Mouse (Mus musculus) midbrain, embryonic 16.5 days (tissue): ENCODE results near the gene Olfr281. TPM values are rescaled to one million over a fixed set of nuclear protein-coding genes. Genes with fewer than 3 reads are reported as not detected.

Experiments used
- ATAC-seq: fragments of 200-750 bp; cut with Nextera tagmentation; 2 replicates; pipeline ENCODE4 v1.8.0; 2017; ENCODE audit warnings: moderate TSS enrichment
- H3K27ac ChIP-seq: fragments of 300-500 bp; sonication (generic); 2 replicates; pipeline ENCODE4 v1.5.1; 2014; ENCODE audit warnings: mild to moderate bottlenecking, low read length, mixed read lengths
- H3K27me3 ChIP-seq: fragments of 300-500 bp; sonication (generic); 2 replicates; pipeline ENCODE4 v1.6.1; 2014; ENCODE audit warnings: low read depth, low read length, mixed read lengths; ENCODE audit not compliant: control insufficient read depth, insufficient read depth
- H3K36me3 ChIP-seq: fragments of 300-500 bp; sonication (generic); 2 replicates; pipeline ENCODE4 v1.6.1; 2014; ENCODE audit warnings: mild to moderate bottlenecking, low read length, moderate library complexity, mixed read lengths; ENCODE audit not compliant: control insufficient read depth, insufficient read depth
- H3K4me1 ChIP-seq: fragments of 300-500 bp; sonication (generic); 2 replicates; pipeline ENCODE4 v1.6.1; 2014; ENCODE audit warnings: mild to moderate bottlenecking, low read length, mixed read lengths; ENCODE audit not compliant: control insufficient read depth, insufficient read depth
- H3K4me2 ChIP-seq: fragments of 300-500 bp; sonication (generic); 2 replicates; pipeline ENCODE4 v1.6.1; 2014; ENCODE audit warnings: mild to moderate bottlenecking, low read length, mixed read lengths
- H3K4me3 ChIP-seq: fragments of 300-500 bp; sonication (generic); 2 replicates; pipeline ENCODE4 v1.5.1; 2014; ENCODE audit warnings: low read depth, mild to moderate bottlenecking, low read length, moderate library complexity, mixed read lengths
- H3K9ac ChIP-seq: fragments of 300-500 bp; sonication (generic); 2 replicates; pipeline ENCODE4 v1.6.1; 2014; ENCODE audit warnings: low read depth, low read length, mixed read lengths
- H3K9me3 ChIP-seq: fragments of 300-500 bp; sonication (generic); replicated peaks from 2 replicates; pipeline ENCODE4 v1.6.1; 2014; ENCODE audit warnings: mild to moderate bottlenecking, low read length, mixed read lengths; ENCODE audit not compliant: control insufficient read depth, poor library complexity, severe bottlenecking
- WGBS: fragments of 180-500 bp; shearing (Covaris S2); extraction: QIAGEN DNeasy Blood & Tissue Kit; methylation state at CpG from one replicate; pipeline ENCODE4 v1.1.7; 2014; 5-methylcytosine and 5-hydroxymethylcytosine counted together
- polyA plus RNA-seq: library from polyadenylated mRNA; unstranded; fragments of >200 nt; fragmentation: Nextera tagmentation; extraction: Ambion mirVana; gene quantifications from 2 replicates; pipeline ENCODE4 v1.2.1, GENCODE M21; 2015

Gene Olfr281
- polyA plus RNA-seq, 1 experiment from 2014 or later = not detected

DNA sequence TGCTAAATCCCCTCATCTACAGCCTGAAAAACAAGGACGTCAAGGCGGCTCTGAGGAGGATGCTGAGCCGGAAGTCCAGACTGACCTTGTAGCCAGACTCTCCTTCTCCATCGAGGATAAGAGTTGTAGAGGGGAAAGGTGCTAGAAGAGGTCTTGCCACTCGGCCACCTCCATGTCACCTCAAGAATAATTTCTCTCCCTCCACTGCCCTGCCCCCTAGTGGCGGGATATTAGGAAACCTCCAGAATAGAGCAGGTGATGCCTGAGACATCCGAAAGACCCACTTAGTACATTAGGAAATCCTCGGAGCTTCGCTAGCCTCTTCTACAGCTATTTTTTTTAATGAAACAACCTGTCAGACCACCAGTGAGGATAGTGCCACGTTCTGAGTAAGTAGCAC lies 23.0 kb downstream of the Olfr281 start:
- Histone ChIP-seq H3K9ac (no peak overlapping the region), H3K27ac (no peak overlapping the region), H3K4me2 (no peak overlapping the region), H3K9me3 (no peaks in the 10 kb centered on the region), H3K36me3 (no peaks in the 10 kb centered on the region), H3K4me3 (no peak overlapping the region), H3K27me3 (no peaks in the 10 kb centered on the region), H3K4me1 (no peaks in the 10 kb centered on the region)
- 59% methylated on average over 10 of the region's 10 CpGs for WGBS
- ATAC-seq = no peak

DNA sequence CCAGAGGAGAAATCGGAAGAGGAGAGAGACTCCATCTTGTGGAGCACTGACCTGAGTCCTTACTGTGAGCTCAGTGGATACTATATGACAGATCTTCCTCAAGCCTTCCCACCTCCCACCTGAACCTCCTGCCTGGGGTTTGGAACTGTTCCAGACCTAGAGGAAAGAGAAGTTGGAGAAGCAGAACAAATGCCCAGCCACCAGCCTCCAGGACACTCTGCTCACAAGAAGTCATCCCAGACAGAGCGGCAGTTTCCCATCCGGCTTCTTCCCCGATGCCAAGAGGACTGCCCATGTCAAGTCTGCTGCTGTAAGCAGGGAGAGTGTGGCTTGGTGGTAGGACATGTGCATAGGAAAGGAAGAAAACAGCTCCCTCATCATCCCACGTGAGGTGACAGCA lies 23.9 kb downstream of the Olfr281 start:
- H3K36me3 ChIP-seq = no peaks in the 10 kb centered on the region
- no peaks in the 10 kb centered on the region for H3K9me3 ChIP-seq
- H3K4me1 ChIP-seq = no peaks in the 10 kb centered on the region
- no peak overlapping the region for H3K4me2 ChIP-seq
- WGBS = 75% methylated on average over 5 of the region's 5 CpGs
- no peaks in the 10 kb centered on the region for H3K27me3 ChIP-seq
- no peak overlapping the region for H3K9ac ChIP-seq
- H3K4me3 ChIP-seq = no peak overlapping the region
- no peak for ATAC-seq
- H3K27ac ChIP-seq = no peak overlapping the region

DNA sequence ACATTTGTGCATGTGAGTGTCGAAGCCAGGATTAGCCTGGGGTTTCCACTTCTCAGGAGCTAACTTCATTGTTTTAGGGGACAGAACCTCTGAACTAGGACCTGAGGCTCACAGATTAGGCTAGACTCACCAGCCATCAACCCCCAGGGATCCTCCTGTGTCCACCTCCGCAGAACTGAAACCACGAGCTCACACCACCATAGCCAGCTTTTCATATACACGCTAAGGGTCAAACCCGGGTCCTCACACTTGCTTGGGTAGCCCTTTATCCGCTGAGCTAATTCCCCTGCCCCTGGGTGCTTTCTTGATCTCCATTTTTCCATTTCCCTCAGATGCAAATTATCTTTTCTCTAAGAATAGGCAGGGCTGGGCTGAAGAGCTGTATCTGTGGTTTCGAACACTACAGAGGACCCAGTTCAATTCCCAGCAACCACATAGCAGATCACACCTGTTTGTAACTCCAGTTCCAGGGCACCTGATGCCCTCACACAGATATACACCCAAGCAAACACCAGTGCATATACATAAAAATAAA lies 27.2 kb downstream of the Olfr281 start:
- Histone ChIP-seq H3K9me3 (no peaks in the 10 kb centered on the region), H3K4me3 (no peak overlapping the region), H3K9ac (no peak overlapping the region), H3K36me3 (no peaks in the 10 kb centered on the region), H3K27me3 (no peaks in the 10 kb centered on the region), H3K4me1 (no peaks in the 10 kb centered on the region), H3K27ac (no peak overlapping the region), H3K4me2 (no peak overlapping the region)
- WGBS = 58% methylated on average over 7 of the region's 7 CpGs
- ATAC-seq = no peak

DNA sequence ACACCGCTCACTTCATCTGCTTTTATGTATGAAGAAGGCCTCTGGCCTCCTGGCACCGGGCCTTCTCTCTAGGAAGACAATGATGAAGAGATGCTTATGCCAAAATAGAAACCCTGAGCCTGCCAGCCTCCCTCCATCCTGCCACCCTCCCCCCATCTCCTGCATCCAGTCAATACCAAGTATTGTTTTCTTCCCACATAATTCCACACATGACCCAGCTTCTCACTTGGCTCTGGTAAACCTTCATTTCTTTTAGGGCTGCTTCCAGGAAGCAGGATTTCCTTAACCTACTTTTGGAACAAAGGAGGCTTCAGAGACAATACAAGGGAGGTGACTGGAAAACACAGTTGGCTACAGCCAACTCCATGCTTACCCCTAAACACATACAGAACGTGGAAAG lies 30.3 kb downstream of the Olfr281 start, which contains the start of gene Lalba:
Lalba (minus strand) TSS at position 21 of the 400 bp plus-strand sequence.
- Histone ChIP-seq H3K4me2 (no peak within 1 kb of the TSS), H3K27ac (no peak within 1 kb of the TSS), H3K4me3 (no peak within 1 kb of the TSS), H3K36me3 (no peaks in the 10 kb centered on the region), H3K9me3 (no peaks in the 10 kb centered on the region), H3K4me1 (no peaks in the 10 kb centered on the region), H3K27me3 (no peaks in the 10 kb centered on the region), H3K9ac (no peak within 1 kb of the TSS)
- ATAC-seq = no peak
- WGBS = 66% methylated on average over 3 of the region's 3 CpGs

DNA sequence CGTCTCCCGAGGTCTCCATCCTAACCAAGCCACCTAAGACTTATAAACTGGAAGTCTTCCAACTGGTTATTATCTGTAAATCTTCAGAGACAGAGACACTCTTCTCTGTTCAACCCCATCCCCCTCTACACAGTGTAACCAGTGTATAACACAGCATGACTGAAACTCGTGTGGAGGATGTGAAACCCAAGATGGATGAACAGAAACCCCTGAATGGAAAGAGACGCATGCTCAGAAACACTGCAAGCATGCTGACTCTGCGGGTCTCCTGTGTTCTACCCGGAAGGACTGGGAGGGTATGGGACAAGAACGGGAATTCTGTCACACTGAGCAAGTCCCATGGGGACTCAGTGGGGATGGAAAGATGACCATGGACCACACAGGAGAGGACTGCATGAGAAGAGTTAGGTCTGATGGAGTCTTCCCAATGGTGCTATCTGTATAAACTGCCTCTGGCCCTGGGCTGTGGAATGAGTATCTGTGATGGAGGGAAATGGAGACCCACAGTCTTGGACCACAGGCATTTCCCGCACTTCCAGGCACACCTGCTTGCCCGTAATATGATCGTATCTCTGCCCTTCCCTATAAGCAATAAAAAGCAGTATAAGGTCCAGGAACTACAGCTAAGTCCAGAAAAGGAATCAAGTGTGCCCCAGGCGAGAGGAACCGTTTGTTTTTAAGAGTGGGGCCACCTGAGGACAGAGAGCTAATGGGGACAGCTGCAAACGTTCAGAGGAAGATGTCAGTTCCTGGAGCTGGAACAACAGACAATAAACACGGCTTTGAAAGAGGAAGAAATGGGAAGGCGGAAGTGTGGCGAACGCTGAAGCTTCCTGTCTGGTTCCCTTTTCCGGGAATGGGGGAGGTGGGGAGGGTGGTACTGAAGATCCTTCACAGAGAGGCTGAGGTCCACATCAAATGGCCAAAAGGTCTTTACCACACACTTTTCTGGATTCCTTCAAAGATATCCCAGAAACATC lies 31.8 kb downstream of the Olfr281 start:
- no peak overlapping the region for H3K9ac ChIP-seq
- H3K4me2 ChIP-seq = no peak overlapping the region
- ATAC-seq = no peak
- H3K4me1 ChIP-seq = no peaks in the 10 kb centered on the region
- no peaks in the 10 kb centered on the region for H3K27me3 ChIP-seq
- no peak overlapping the region for H3K4me3 ChIP-seq
- no peaks in the 10 kb centered on the region for H3K36me3 ChIP-seq
- H3K27ac ChIP-seq = no peak overlapping the region
- no peaks in the 10 kb centered on the region for H3K9me3 ChIP-seq
- WGBS = 84% methylated on average over 18 of the region's 18 CpGs

DNA sequence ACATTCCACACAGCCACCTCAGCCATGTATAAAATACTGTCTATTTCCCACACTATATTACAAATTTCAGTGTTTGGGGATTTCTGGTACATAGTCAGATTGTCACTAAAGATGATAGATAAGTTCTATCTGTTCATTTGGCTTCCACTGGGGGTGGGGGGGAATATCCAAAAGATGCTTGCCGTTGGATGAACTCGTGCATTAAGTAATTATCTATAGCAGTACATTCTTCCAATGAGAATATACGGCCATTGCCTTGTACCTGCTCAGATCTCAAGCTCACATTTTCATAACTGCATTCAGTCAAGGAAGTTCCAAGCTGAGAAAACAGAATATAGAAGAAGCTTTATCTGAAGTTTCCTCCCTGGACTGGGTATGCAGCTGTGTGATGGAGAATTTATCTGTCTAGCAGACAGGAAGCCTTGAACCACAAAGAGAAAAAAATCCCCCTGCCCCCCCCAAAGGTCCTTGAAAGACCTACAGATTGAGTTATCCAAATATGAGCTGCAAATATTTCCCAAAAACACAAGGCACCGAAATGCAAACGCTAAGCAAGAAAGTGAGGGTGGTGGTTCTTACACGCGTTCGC lies 34.1 kb downstream of the Olfr281 start:
- Histone ChIP-seq H3K9ac (no peak overlapping the region), H3K27ac (no peak overlapping the region), H3K36me3 (no peaks in the 10 kb centered on the region), H3K4me2 (no peak overlapping the region), H3K4me1 (no peaks in the 10 kb centered on the region), H3K27me3 (no peaks in the 10 kb centered on the region), H3K9me3 (no peaks in the 10 kb centered on the region), H3K4me3 (no peak overlapping the region)
- 97% methylated on average over 8 of the region's 8 CpGs for WGBS
- ATAC-seq = no peak

DNA sequence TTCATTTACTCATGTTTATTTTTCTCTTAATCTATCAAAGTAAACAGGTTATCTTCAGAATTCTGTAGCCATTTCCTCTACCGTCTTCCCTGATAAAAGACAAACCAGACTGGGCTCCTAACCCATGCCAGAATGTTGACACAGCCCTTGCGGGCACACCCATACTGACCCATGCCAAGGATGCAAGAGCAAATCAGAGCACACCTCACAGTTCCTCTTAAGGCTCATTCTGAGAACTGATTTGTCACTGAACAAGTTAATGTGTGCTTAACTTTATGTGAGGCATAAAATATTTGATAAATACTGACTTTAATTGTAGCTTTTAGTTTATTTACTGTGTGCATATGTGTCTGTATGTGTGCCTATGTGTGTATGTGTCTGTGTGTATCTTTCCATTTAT lies 38.9 kb downstream of the Olfr281 start:
- H3K4me3 ChIP-seq = no peak overlapping the region
- no peak for ATAC-seq
- H3K36me3 ChIP-seq = no peaks in the 10 kb centered on the region
- no peaks in the 10 kb centered on the region for H3K27me3 ChIP-seq
- WGBS = 91% methylated on average over 2 of the region's 2 CpGs
- no peak overlapping the region for H3K27ac ChIP-seq
- no peak overlapping the region for H3K9ac ChIP-seq
- no peak overlapping the region for H3K4me2 ChIP-seq
- no peaks in the 10 kb centered on the region for H3K4me1 ChIP-seq
- H3K9me3 ChIP-seq = no peaks in the 10 kb centered on the region

DNA sequence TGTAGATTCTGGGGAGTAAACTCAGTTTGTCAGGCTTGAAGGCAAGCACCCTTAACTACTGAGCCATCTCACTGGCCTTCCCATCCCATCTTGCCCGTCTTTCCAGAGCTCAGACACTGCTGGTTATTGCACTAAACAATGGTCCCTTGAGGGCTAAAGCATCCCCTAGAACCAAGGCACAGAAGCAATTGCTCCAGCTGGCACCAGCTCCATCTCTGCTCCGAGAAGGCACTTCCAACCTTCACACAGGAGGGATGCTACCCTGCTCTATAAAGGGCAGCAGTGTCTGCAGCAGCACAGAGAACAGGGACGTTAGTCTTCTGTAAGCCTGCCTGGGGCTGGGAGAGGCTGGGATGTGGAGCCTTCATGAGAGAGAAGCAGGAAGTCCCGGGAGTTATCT lies 39.7 kb downstream of the Olfr281 start, which contains the start of gene Olfr279:
Olfr279 (plus strand) TSS at position 301 of the 400 bp plus-strand sequence.
- Histone ChIP-seq H3K9me3 (no peaks in the 10 kb centered on the region), H3K9ac (no peak within 1 kb of the TSS), H3K27ac (no peak within 1 kb of the TSS), H3K4me1 (no peaks in the 10 kb centered on the region), H3K36me3 (no peaks in the 10 kb centered on the region), H3K4me3 (no peak within 1 kb of the TSS), H3K27me3 (no peaks in the 10 kb centered on the region), H3K4me2 (no peak within 1 kb of the TSS)
- no peak for ATAC-seq
- WGBS = 71% methylated on average over 4 of the region's 4 CpGs

DNA sequence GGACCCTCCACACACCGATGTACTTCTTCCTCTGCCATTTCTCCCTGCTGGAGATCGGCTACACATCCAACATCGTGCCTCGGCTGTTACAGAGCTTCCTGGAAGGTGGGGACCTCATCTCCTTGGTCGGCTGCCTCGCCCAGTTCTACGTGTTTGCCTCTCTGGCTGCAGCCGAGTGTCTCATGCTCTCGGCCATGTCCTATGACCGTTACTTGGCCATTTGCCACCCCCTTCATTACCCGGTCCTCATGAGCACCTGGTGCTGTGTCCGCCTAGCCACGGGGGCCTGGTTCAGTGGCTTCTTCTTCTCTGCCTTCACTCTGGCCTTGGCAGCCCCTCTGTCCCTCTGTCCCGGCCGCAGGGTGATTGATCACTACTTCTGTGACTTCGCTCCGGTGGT lies 45.2 kb downstream of the Olfr281 start:
- no peaks in the 10 kb centered on the region for H3K4me1 ChIP-seq
- no peak overlapping the region for H3K4me3 ChIP-seq
- no peak overlapping the region for H3K9ac ChIP-seq
- no peaks in the 10 kb centered on the region for H3K36me3 ChIP-seq
- no peak overlapping the region for H3K4me2 ChIP-seq
- no peaks in the 10 kb centered on the region for H3K9me3 ChIP-seq
- no peaks in the 10 kb centered on the region for H3K27me3 ChIP-seq
- H3K27ac ChIP-seq = no peak overlapping the region
- no peak for ATAC-seq
- 89% methylated on average over 17 of the region's 17 CpGs for WGBS
